Mouse (Mus musculus) hindbrain, embryonic 14.5 days (tissue): Measurements from ENCODE around the gene Rnf4. TPM values are rescaled to one million over a fixed set of nuclear protein-coding genes. Genes with fewer than 3 reads are reported as not detected.

Source experiments
- ATAC-seq: fragments of 200-750 bp; cut with Nextera tagmentation; 2 replicates; pipeline ENCODE4 v1.8.0; 2017; ENCODE audit warnings: moderate number of reproducible peaks, mild to moderate bottlenecking, moderate TSS enrichment, moderate library complexity; ENCODE audit not compliant: low FRiP score
- DNase-seq: peaks from one replicate; pipeline ENCODE4 v3.0.0-alpha.2; 2015; ENCODE audit warnings: low spot score
- H3K27ac ChIP-seq: fragments of 300-500 bp; sonication (generic); 2 replicates; pipeline ENCODE4 v1.5.1; 2014; ENCODE audit warnings: mild to moderate bottlenecking, moderate library complexity
- H3K27me3 ChIP-seq: fragments of 300-500 bp; sonication (generic); 2 replicates; pipeline ENCODE4 v1.6.1; 2014; ENCODE audit warnings: mild to moderate bottlenecking, low read length, mixed read lengths; ENCODE audit not compliant: control insufficient read depth, insufficient read depth
- H3K36me3 ChIP-seq: fragments of 300-500 bp; sonication (generic); replicated peaks from 2 replicates; pipeline ENCODE4 v1.6.1; 2014; ENCODE audit not compliant: control insufficient read depth, insufficient read depth
- H3K4me1 ChIP-seq: fragments of 300-500 bp; sonication (generic); replicated peaks from 2 replicates; pipeline ENCODE4 v1.6.1; 2014; ENCODE audit warnings: antibody characterized with exemption, low read length, mixed read lengths; ENCODE audit not compliant: control insufficient read depth, insufficient read depth
- H3K4me2 ChIP-seq: fragments of 300-500 bp; sonication (generic); replicated peaks from 2 replicates; pipeline ENCODE4 v1.6.1; 2014; ENCODE audit warnings: mild to moderate bottlenecking, moderate library complexity
- H3K4me3 ChIP-seq: fragments of 300-500 bp; sonication (generic); replicated peaks from 2 replicates; pipeline ENCODE4 v1.5.1; 2014; ENCODE audit warnings: mild to moderate bottlenecking, low read length
- H3K9ac ChIP-seq: fragments of 300-500 bp; sonication (generic); 2 replicates; pipeline ENCODE4 v1.6.1; 2014
- H3K9me3 ChIP-seq: fragments of 300-500 bp; sonication (generic); 2 replicates; pipeline ENCODE4 v1.6.1; 2016; ENCODE audit warnings: low read length; ENCODE audit not compliant: control insufficient read depth
- WGBS: fragments of 180-500 bp; shearing (Covaris S2); extraction: QIAGEN DNeasy Blood & Tissue Kit; methylation state at CpG from one replicate; pipeline ENCODE4 v1.1.7; 2014; 5-methylcytosine and 5-hydroxymethylcytosine counted together
- polyA plus RNA-seq: library from polyadenylated mRNA; unstranded; fragments of >200 nt; fragmentation: Nextera tagmentation; extraction: Ambion mirVana; gene quantifications from 2 replicates; pipeline ENCODE4 v1.2.1, GENCODE M21; 2014

Rnf4 gene
- polyA plus RNA-seq, 1 experiment from 2014 or later, result 139 TPM

GRCm38 (mm10) chr5:34393251-34393650 is 57.2 kb downstream of the Rnf4 start:
- no peaks in the 10 kb centered on the region for H3K4me1 ChIP-seq
- H3K9ac ChIP-seq, result no peak overlapping the region
- no peak overlapping the region for H3K4me3 ChIP-seq
- no peak overlapping the region for H3K4me2 ChIP-seq
- no peak for ATAC-seq
- no peaks in the 10 kb centered on the region for H3K9me3 ChIP-seq
- no peaks in the 10 kb centered on the region for H3K27me3 ChIP-seq
- DNase-seq, result no peak
- H3K27ac ChIP-seq, result no peak overlapping the region
- no peaks in the 10 kb centered on the region for H3K36me3 ChIP-seq
- 95% methylated on average over 8 of the region's 8 CpGs for WGBS

- Histone ChIP-seq H3K4me1 (no peaks in the 10 kb centered on the region), H3K27me3 (no peaks in the 10 kb centered on the region), H3K27ac (no peak overlapping the region), H3K9me3 (no peaks in the 10 kb centered on the region), H3K4me2 (no peak overlapping the region), H3K9ac (no peak overlapping the region), H3K4me3 (no peak overlapping the region), H3K36me3 (no peaks in the 10 kb centered on the region)
- 94% methylated on average over 1 of the region's 1 CpGs for WGBS
- ATAC-seq (no peak), DNase-seq (no peak)
These were observed 59.3 kb downstream of the Rnf4 start for GRCm38 (mm10) chr5:34395347-34395746.

GRCm38 (mm10) chr5:34395850-34396540 is 59.9 kb downstream of the Rnf4 start:
- Histone ChIP-seq H3K36me3 (no peaks in the 10 kb centered on the region), H3K9me3 (no peaks in the 10 kb centered on the region), H3K4me2 (no peak overlapping the region), H3K4me3 (no peak overlapping the region), H3K9ac (no peak overlapping the region), H3K27ac (no peak overlapping the region), H3K27me3 (no peaks in the 10 kb centered on the region), H3K4me1 (no peaks in the 10 kb centered on the region)
- ATAC-seq (no peak), DNase-seq (no peak)
- 92% methylated on average over 2 of the region's 2 CpGs for WGBS

GRCm38 (mm10) chr5:34397866-34398265 is 61.8 kb downstream of the Rnf4 start:
- no peak overlapping the region for H3K27ac ChIP-seq
- no peak for DNase-seq
- WGBS, result 92% methylated on average over 2 of the region's 2 CpGs
- H3K4me2 ChIP-seq, result no peak overlapping the region
- no peaks in the 10 kb centered on the region for H3K4me1 ChIP-seq
- no peak overlapping the region for H3K4me3 ChIP-seq
- H3K9ac ChIP-seq, result no peak overlapping the region
- no peaks in the 10 kb centered on the region for H3K27me3 ChIP-seq
- H3K9me3 ChIP-seq, result no peaks in the 10 kb centered on the region
- no peak for ATAC-seq
- H3K36me3 ChIP-seq, result no peaks in the 10 kb centered on the region

- no peaks in the 10 kb centered on the region for H3K9me3 ChIP-seq
- no peak overlapping the region for H3K4me2 ChIP-seq
- ATAC-seq (no peak), DNase-seq (no peak)
- H3K27ac ChIP-seq, result no peak overlapping the region
- H3K9ac ChIP-seq, result no peak overlapping the region
- H3K36me3 ChIP-seq, result no peaks in the 10 kb centered on the region
- no peaks in the 10 kb centered on the region for H3K27me3 ChIP-seq
- H3K4me3 ChIP-seq, result no peak overlapping the region
- H3K4me1 ChIP-seq, result no peaks in the 10 kb centered on the region; the same call in 1 of the 2 replicates
- WGBS, result 77% methylated on average over 1 of the region's 1 CpGs
These were observed 62.2 kb downstream of the Rnf4 start for GRCm38 (mm10) chr5:34398326-34398725.

Other genes starting within 250 kb of the Rnf4 start
- 0.47 and 0.98 TPM in 2 replicates for gene Poln, start 166.8 kb upstream of the Rnf4 start, polyA plus RNA-seq
- 12.1 and 14.1 TPM in 2 replicates for gene Haus3, start 166.8 kb upstream of the Rnf4 start, polyA plus RNA-seq
- 32.9 and 34.1 TPM in 2 replicates for gene Mxd4, start 148.6 kb upstream of the Rnf4 start, polyA plus RNA-seq
- 3.8 and 4.6 TPM in 2 replicates for gene Zfyve28, start 47.8 kb upstream of the Rnf4 start, polyA plus RNA-seq
- gene Cfap99, start 47.7 kb upstream of the Rnf4 start, polyA plus RNA-seq, result 0.09 and 0.15 TPM in 2 replicates
- gene Fam193a, start 33.6 kb downstream of the Rnf4 start, polyA plus RNA-seq, result 18.0 and 19.2 TPM in 2 replicates
- gene Tnip2, start 177.7 kb downstream of the Rnf4 start, polyA plus RNA-seq, result 10.1 and 10.5 TPM in 2 replicates
- gene Sh3bp2, start 189.5 kb downstream of the Rnf4 start, polyA plus RNA-seq, result 18.7 and 21.4 TPM in 2 replicates
- 225 and 234 TPM in 2 replicates for gene Add1, start 237.4 kb downstream of the Rnf4 start, polyA plus RNA-seq